Mouse (Mus musculus) forebrain, embryonic 16.5 days (tissue): ENCODE data around the gene Zfp292. TPM values are rescaled to one million over a fixed set of nuclear protein-coding genes. Genes with fewer than 3 reads are reported as not detected.

ENCODE experiments used
- ATAC-seq: fragments of 200-750 bp; cut with Nextera tagmentation; 2 replicates; pipeline ENCODE4 v1.8.0; 2017; ENCODE audit warnings: mild to moderate bottlenecking, moderate library complexity
- H3K27ac ChIP-seq: fragments of 300-500 bp; sonication (generic); 2 replicates; pipeline ENCODE4 v1.5.1; 2014; ENCODE audit warnings: low read length, control low read depth
- H3K27me3 ChIP-seq: fragments of 300-500 bp; sonication (generic); replicated peaks from 2 replicates; pipeline ENCODE4 v1.6.1; 2014; ENCODE audit warnings: low read length; ENCODE audit not compliant: control insufficient read depth, insufficient read depth
- H3K36me3 ChIP-seq: fragments of 300-500 bp; sonication (generic); 2 replicates; pipeline ENCODE4 v1.6.1; 2014; ENCODE audit not compliant: control insufficient read depth, insufficient read depth
- H3K4me1 ChIP-seq: fragments of 300-500 bp; sonication (generic); replicated peaks from 2 replicates; pipeline ENCODE4 v1.6.1; 2014; ENCODE audit warnings: low read length; ENCODE audit not compliant: control insufficient read depth, insufficient read depth
- H3K4me2 ChIP-seq: fragments of 300-500 bp; sonication (generic); 2 replicates; pipeline ENCODE4 v1.6.1; 2014; ENCODE audit warnings: mild to moderate bottlenecking, low read length, control low read depth
- H3K4me3 ChIP-seq: fragments of 300-500 bp; sonication (generic); replicated peaks from 2 replicates; pipeline ENCODE4 v1.5.1; 2014; ENCODE audit warnings: mild to moderate bottlenecking, low read length, control low read depth
- H3K9ac ChIP-seq: fragments of 300-500 bp; sonication (generic); replicated peaks from 2 replicates; pipeline ENCODE4 v1.6.1; 2014; ENCODE audit warnings: low read depth, low read length, control low read depth
- H3K9me3 ChIP-seq: fragments of 300-500 bp; sonication (generic); 2 replicates; pipeline ENCODE4 v1.6.1; 2016; ENCODE audit warnings: low read length; ENCODE audit not compliant: control insufficient read depth
- whole genome bisulfite sequencing: fragments of 180-500 bp; shearing (Covaris S2); extraction: QIAGEN DNeasy Blood & Tissue Kit; methylation state at CpG from one replicate; pipeline ENCODE4 v1.1.7; 2014; 5-methylcytosine and 5-hydroxymethylcytosine counted together
- polyA plus RNA-seq: library from polyadenylated mRNA; unstranded; fragments of >200 nt; fragmentation: Nextera tagmentation; extraction: Ambion mirVana; gene quantifications from 2 replicates; pipeline ENCODE4 v1.2.1, GENCODE M21; 2015

Zfp292 gene
- polyA plus RNA-seq, 1 experiment from 2014 or later: 36.6 TPM

- no peaks in the 10 kb centered on the region for H3K9me3 ChIP-seq
- 93% methylated on average over 1 of the region's 1 CpGs for WGBS
- H3K4me1 ChIP-seq: peaks cover 8% of the 10 kb centered on the region
- H3K4me3 ChIP-seq: no peak overlapping the region
- no peaks in the 10 kb centered on the region for H3K27me3 ChIP-seq
- no peak overlapping the region for H3K9ac ChIP-seq
- no peak overlapping the region for H3K27ac ChIP-seq
- no peaks in the 10 kb centered on the region for H3K36me3 ChIP-seq
- ATAC-seq: no peak
- no peak overlapping the region for H3K4me2 ChIP-seq
These were observed 38.9 kb downstream of the Zfp292 start for GRCm38 (mm10) chr4:34843839-34844238.

- H3K27ac ChIP-seq: no peak overlapping the region
- no peaks in the 10 kb centered on the region for H3K27me3 ChIP-seq
- no peak overlapping the region for H3K9ac ChIP-seq
- no peaks in the 10 kb centered on the region for H3K36me3 ChIP-seq
- ATAC-seq: peak; percentile 27
- 90% methylated on average over 3 of the region's 3 CpGs for WGBS
- peaks cover 8% of the 10 kb centered on the region for H3K4me1 ChIP-seq
- no peak overlapping the region for H3K4me2 ChIP-seq
- H3K4me3 ChIP-seq: no peak overlapping the region
- H3K9me3 ChIP-seq: no peaks in the 10 kb centered on the region
These were observed 39.9 kb downstream of the Zfp292 start for GRCm38 (mm10) chr4:34842826-34843225.

GRCm38 (mm10) chr4:34831496-34831895 lies 51.3 kb downstream of the Zfp292 start:
- no peak overlapping the region for H3K4me3 ChIP-seq
- H3K36me3 ChIP-seq: no peaks in the 10 kb centered on the region; the same call in 1 of the 2 replicates
- H3K4me2 ChIP-seq: no peak overlapping the region
- WGBS: 94% methylated on average over 4 of the region's 4 CpGs
- no peaks in the 10 kb centered on the region for H3K9me3 ChIP-seq
- H3K27me3 ChIP-seq: no peaks in the 10 kb centered on the region
- no peak overlapping the region for H3K27ac ChIP-seq
- H3K4me1 ChIP-seq: no peaks in the 10 kb centered on the region
- no peak overlapping the region for H3K9ac ChIP-seq
- no peak for ATAC-seq

GRCm38 (mm10) chr4:34829456-34829855 lies 53.3 kb downstream of the Zfp292 start:
- H3K4me1 ChIP-seq: no peaks in the 10 kb centered on the region
- no peaks in the 10 kb centered on the region for H3K9me3 ChIP-seq
- no peak overlapping the region for H3K9ac ChIP-seq
- 98% methylated on average over 3 of the region's 3 CpGs for WGBS
- no peak for ATAC-seq
- no peak overlapping the region for H3K4me3 ChIP-seq
- no peak overlapping the region for H3K27ac ChIP-seq
- H3K36me3 ChIP-seq: no peaks in the 10 kb centered on the region; the same call in 1 of the 2 replicates
- H3K27me3 ChIP-seq: no peaks in the 10 kb centered on the region
- H3K4me2 ChIP-seq: no peak overlapping the region

- Histone ChIP-seq H3K27ac (no peak overlapping the region), H3K4me1 (peaks cover 5% of the 10 kb centered on the region), H3K4me2 (no peak overlapping the region), H3K4me3 (no peak overlapping the region), H3K36me3 (peaks cover 4% of the 10 kb centered on the region; the same call in 1 of the 2 replicates), H3K27me3 (no peaks in the 10 kb centered on the region), H3K9me3 (no peaks in the 10 kb centered on the region), H3K9ac (no peak overlapping the region)
- WGBS: 63% methylated on average over 1 of the region's 1 CpGs
- ATAC-seq: no peak
These were observed 58.9 kb downstream of the Zfp292 start for GRCm38 (mm10) chr4:34823901-34824300.

GRCm38 (mm10) chr4:34819904-34820303 lies 62.9 kb downstream of the Zfp292 start:
- 91% methylated on average over 4 of the region's 4 CpGs for WGBS
- no peak overlapping the region for H3K27ac ChIP-seq
- H3K27me3 ChIP-seq: no peaks in the 10 kb centered on the region
- no peak overlapping the region for H3K4me2 ChIP-seq
- H3K4me1 ChIP-seq: peaks cover 5% of the 10 kb centered on the region
- H3K9ac ChIP-seq: no peak overlapping the region
- H3K36me3 ChIP-seq: peaks cover 19% of the 10 kb centered on the region
- ATAC-seq: no peak
- no peak overlapping the region for H3K4me3 ChIP-seq
- no peaks in the 10 kb centered on the region for H3K9me3 ChIP-seq

GRCm38 (mm10) chr4:34801166-34802034 lies 81.4 kb downstream of the Zfp292 start:
- Histone ChIP-seq H3K9me3 (no peaks in the 10 kb centered on the region), H3K36me3 (peaks cover 9% of the 10 kb centered on the region), H3K4me3 (no peak overlapping the region), H3K4me2 (no peak overlapping the region), H3K9ac (no peak overlapping the region), H3K27me3 (no peaks in the 10 kb centered on the region), H3K4me1 (no peaks in the 10 kb centered on the region), H3K27ac (no peak overlapping the region)
- ATAC-seq: no peak
- 85% methylated on average over 14 of the region's 14 CpGs for WGBS

- Histone ChIP-seq H3K27me3 (no peaks in the 10 kb centered on the region), H3K4me3 (no peak overlapping the region), H3K27ac (no peak overlapping the region), H3K9ac (no peak overlapping the region), H3K4me1 (no peaks in the 10 kb centered on the region), H3K36me3 (no peaks in the 10 kb centered on the region), H3K4me2 (no peak overlapping the region), H3K9me3 (no peaks in the 10 kb centered on the region)
- WGBS: 90% methylated on average over 2 of the region's 2 CpGs
- ATAC-seq: no peak
These were observed 84.8 kb downstream of the Zfp292 start for GRCm38 (mm10) chr4:34798005-34798404.

- no peak for ATAC-seq
- Histone ChIP-seq H3K4me2 (no peak overlapping the region), H3K36me3 (no peaks in the 10 kb centered on the region), H3K4me1 (no peaks in the 10 kb centered on the region), H3K27me3 (no peaks in the 10 kb centered on the region), H3K27ac (no peak overlapping the region), H3K4me3 (no peak overlapping the region), H3K9me3 (no peaks in the 10 kb centered on the region), H3K9ac (no peak overlapping the region)
- WGBS: 83% methylated on average over 8 of the region's 8 CpGs
These were observed 85.3 kb downstream of the Zfp292 start for GRCm38 (mm10) chr4:34797294-34797983.
